Mouse (Mus musculus) left cerebral cortex, adult 2 months (tissue): Measurements from ENCODE around the gene Bud31. TPM values are rescaled to one million over a fixed set of nuclear protein-coding genes. Genes with fewer than 3 reads are reported as not detected.
"Not testable (repeated sequence)": the region's sequence is repeated elsewhere in the genome, so short reads cannot be mapped to it uniquely, and the experiment has no call there.

ENCODE experiments used
- DNase-seq, 2 experiments: peaks; one replicate each; pipeline ENCODE4 v3.0.0; 2021 to 2022; ENCODE audit warnings: low spot score in 2 of 2, mixed read lengths in 1 of 2; ENCODE audit errors: extremely low spot score in 1 of 2
- H3K27ac ChIP-seq: fragments of 200-600 bp; 2 replicates; pipeline ENCODE4 v1.8.1; 2022
- H3K4me3 ChIP-seq: fragments of 200-600 bp; 2 replicates; pipeline ENCODE4 v1.8.1; 2022
- CTCF ChIP-seq: fragments of 200-600 bp; IDR thresholded peaks from 2 replicates; pipeline ENCODE4 v1.8.1; 2022; ENCODE audit warnings: antibody characterized with exemption, mild to moderate bottlenecking, moderate library complexity
- intact Hi-C: fragments of 180-260 bp; cut with DNase I; formaldehyde crosslinking; loops from one replicate; pipeline ENCODE4 v1.15.1; 2025
- total RNA-seq, 2 experiments: library from RNA; stranded (reverse); gene quantifications; 2 replicates each; pipeline ENCODE4 v1.2.3; 2021

Gene Bud31
- total RNA-seq, 2 experiments from 2014 or later, result 69.4 to 69.6 TPM

DNA sequence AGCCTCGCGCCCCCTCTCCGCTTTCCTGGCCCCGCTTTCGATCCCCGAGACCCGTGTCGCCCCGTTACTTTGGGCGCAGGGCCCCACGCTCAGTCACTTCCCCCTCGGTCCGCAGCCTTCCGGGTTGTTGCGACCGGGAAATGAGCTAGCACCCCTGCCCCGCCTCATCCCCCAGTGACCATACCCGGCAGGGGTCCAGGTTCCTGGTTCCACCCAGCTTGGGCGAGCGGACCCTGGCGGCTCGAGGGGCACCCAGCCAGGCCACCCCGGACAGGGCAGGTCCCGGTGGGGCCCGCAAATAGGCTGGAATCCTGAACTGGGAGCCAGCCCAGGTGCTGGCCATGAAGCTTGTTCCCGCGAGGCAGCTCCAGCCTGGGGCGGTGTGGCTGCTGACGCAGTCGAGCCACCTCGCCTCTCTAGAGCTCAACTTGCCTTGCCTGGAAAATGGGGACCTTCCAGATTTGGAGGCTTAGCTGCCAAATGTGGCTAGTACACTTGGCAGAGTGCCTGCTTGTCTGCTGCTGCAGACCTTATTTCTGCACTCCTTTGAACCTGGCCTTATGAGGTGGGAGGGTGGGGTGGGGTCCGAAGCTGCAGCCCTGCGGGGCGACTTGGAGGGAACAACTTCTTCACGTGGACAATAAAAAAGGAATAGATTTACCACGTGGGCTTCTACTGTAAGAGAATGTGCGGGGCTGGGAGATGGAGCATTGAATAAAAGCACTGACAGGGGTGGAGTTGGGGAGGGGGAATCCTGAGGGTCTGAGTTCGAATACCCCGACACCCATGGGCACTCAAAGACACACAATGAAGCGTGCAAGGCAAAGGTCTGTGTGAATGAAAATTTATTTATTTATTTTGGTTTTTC, 25.3 kb upstream of the Bud31 start:
- Histone ChIP-seq H3K4me3 (peak overlapping the region; percentile 57), H3K27ac (peak overlapping the region; percentile 78)
- intact Hi-C loops, result no loop called here
- no peak for DNase-seq
- TF ChIP-seq CTCF, result no peak

DNA sequence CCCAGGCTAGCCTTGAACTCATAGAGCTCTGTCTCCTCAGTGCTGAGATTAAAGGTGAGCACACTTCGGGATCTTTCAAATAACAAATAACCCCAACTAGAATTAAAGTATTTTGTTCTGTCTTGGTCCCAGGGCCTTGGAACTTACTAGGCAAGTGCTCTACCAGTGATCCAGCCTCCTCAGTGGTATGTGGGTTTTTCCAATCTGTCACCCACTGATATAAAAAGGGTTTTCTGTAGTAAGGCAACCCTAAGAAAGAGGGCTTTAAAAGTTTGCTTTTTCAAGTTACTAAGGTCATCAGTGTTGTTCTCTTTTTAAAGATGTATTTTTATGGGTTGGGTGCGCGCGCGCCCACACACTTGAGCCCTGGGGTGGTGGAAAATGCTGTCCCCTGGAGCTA, 24.4 kb upstream of the Bud31 start:
- no peak for TF ChIP-seq CTCF
- intact Hi-C loops, result no loop called here
- no peak for DNase-seq
- Histone ChIP-seq H3K27ac (peak overlapping the region; percentile 53; the same call in 1 of the 2 replicates), H3K4me3 (no peak overlapping the region)

DNA sequence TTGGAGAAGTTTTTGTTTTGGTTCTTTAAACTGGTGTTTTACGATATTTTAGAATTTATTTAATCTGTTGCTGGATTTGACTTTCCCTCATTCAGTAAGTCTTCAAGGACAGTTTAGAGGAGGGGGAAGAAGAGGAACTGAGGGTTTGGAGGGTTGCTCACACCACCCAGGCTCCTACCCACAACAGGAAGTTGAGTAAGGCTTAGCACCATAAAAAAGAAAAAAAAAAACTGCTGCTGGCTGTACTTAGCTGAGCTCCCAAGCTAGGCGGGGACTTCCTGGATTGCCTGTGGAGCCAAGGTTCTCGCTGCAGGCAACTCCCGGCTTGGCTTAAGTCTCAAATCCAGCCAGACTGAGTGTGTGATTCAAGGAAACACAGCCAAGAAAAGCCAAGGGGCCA, 23.8 kb upstream of the Bud31 start:
- Histone ChIP-seq H3K27ac (peak overlapping the region; percentile 53; the same call in 1 of the 2 replicates), H3K4me3 (no peak overlapping the region)
- intact Hi-C loops, result no loop called here
- DNase-seq, result no peak
- TF ChIP-seq CTCF, result no peak

DNA sequence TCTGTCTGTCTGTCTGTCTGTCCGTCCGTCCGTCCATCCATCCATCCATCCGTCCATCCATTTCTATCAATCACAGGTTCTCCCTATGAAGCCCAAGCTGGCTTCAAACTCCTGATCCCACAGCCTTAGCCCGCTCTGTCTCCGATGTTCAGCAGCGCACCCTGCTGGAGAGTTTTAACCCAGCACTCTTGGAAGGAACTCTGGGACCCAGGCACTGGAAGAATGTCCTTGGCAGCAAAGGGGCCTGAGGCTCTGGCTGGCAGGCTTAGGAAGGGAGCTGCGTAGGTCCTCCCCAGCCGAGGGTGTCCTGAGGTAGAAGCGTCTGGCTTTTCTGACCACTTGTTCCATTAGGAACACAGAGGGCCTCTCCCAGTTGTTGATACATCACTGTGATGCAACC, 23.2 kb upstream of the Bud31 start:
- H3K27ac ChIP-seq, result no peak overlapping the region; the same call in 1 of the 2 replicates
- DNase-seq, result peak in 1 of 2 experiments; percentile 54
- intact Hi-C loops, result no loop called here

DNA sequence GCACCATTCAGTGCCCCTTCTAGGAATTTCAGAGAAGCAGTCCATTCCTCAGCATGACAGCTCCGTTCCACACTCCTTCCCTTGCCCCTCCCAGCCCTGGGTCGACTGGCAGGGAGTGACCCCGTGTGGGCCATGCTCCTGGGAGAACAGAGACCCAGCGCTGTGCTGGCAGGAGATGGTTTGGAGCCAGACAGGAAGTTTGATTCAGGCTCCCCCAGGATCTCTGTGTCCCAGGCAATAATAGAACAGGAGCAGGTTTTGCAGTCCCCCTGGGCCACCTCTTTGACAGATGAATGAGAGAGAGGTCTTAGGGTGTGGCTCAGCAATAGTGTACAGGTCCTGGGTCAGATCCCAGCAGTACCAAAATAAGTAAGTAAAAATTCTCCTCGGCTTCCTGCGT, 22.2 kb upstream of the Bud31 start:
- no peak overlapping the region for H3K27ac ChIP-seq

More for the DNA sequence above, 23.2 kb upstream of the Bud31 start:
- TF ChIP-seq CTCF, result peak; percentile 67
- H3K4me3 ChIP-seq, result no peak overlapping the region

DNA sequence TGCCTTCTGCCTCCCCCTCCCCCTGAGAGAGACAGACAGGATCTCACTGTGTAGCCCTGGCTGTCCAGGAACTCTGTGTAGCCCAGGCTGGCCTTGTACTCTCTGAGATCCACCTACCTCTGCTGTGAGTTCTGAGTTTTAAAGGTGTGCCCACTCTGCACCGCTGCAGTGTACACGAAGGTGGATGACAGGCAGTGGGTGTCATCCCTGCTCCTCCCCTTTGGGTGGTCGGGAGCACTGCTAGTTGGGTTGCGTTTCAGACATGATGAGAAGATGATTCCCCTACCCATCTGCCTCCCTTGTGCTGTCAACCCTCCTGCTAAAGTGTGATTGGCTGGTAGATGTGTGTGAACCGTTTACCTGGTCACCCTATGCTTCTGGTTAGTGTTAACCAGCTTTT, 21.7 kb upstream of the Bud31 start:
- Histone ChIP-seq H3K27ac (no peak overlapping the region), H3K4me3 (no peak overlapping the region)
- no peak for DNase-seq
- no peak for TF ChIP-seq CTCF
- intact Hi-C loops, result no loop called here

More for the DNA sequence above, 22.2 kb upstream of the Bud31 start:
- intact Hi-C loops, result no loop called here
- no peak for DNase-seq
- H3K4me3 ChIP-seq, result no peak overlapping the region
- no peak for TF ChIP-seq CTCF

DNA sequence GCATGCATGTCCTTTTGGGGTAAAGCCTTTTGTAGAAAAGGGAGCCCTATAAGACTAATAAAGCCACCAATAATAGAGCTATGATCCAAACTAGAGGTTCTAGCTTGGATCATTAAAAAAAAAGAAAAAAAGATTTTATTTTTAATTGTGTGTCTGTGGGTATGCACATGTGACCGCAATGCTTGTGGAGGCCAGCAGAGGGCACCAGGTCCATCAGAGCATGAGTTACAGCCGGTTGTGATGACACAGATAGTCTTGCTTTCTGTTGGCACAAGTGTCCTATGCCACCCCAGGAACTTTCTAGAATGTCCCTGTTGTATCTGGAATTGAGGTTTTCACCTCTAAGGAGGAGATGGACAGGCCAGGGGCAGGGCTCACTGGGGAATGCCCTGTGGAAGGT, 20.8 kb upstream of the Bud31 start:
- no peak for DNase-seq
- Histone ChIP-seq H3K4me3 (no peak overlapping the region), H3K27ac (no peak overlapping the region)
- intact Hi-C loops, result no loop called here
- TF ChIP-seq CTCF, result peak; percentile 31

DNA sequence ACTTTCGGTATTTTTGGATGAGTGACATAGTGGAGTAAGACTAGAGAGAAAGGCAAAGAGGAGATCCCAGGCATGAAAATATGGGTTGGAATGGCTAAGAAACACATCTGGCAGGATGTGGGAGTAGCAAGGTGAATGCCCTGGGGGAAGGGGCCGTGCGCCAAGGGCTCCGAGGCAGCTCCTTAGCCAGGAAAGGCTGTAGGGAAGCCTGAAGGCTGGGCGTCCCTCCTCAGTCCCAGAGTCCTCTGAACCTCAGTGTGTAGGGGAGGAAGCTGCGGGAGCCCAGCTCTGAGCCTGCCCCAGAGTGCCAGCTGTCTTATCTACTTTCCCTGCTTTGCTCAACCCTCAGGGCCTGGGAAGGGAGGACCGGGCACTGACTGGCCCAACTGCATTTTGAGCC, 19.2 kb upstream of the Bud31 start:
- H3K4me3 ChIP-seq, result no peak overlapping the region
- intact Hi-C loops, result no loop called here
- DNase-seq, result no peak
- no peak overlapping the region for H3K27ac ChIP-seq
- TF ChIP-seq CTCF, result no peak

DNA sequence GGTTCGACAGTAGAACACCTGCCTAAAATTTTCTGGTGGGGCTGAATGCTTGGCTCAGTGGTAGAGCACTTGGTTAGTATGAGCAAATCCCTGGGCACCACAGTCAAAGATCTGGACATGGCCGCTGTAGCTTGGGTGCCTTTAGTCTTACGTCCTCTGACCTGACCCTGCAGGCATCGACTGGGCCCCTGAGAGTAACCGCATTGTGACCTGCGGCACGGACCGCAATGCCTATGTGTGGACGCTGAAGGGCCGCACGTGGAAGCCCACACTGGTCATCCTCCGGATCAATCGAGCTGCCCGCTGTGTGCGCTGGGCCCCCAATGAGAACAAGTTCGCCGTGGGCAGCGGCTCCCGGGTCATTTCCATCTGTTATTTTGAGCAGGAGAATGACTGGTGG, 16.8 kb upstream of the Bud31 start:
- intact Hi-C loops, result no loop called here
- Histone ChIP-seq H3K4me3 (no peak overlapping the region), H3K27ac (no peak overlapping the region)
- DNase-seq, result no peak
- TF ChIP-seq CTCF, result no peak

DNA sequence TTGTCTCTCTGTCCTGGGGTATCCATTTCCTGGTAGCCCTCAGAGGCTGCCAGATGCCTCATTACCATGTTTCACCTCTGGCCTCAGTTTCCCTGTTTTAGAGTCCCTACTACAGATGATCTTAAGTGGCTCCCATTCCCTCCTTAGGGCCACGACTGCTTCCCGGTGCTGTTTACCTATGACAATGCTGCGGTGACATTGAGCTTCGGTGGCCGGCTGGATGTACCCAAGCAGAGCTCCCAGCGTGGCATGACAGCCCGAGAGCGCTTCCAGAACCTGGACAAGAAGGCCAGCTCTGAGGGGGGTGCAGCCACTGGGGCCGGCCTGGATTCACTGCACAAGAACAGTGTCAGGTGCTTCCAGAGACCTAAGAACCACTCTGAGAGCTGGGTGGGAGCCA, 13.6 kb upstream of the Bud31 start:
- no peak overlapping the region for H3K4me3 ChIP-seq
- no peak overlapping the region for H3K27ac ChIP-seq
- intact Hi-C loops, result no loop called here
- TF ChIP-seq CTCF, result no peak
- no peak for DNase-seq

DNA sequence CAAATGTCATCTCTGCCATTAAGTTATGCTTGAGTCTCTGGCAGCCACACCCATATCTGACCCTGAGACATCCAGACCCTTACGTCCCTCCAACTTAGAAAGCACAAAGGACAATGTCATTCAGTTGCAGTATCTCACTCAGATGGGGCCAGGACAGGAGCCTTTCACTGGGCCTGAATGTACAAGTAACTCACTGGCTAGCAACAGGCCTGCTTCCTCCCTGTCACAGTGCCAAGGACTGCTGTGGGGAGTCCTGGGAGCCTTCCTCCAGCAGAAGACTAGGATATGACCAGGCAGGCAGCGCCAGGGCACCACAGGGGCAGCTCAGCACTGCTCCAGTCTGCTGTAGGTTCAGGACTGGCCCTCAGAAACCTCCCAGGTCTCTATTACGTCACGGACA, 11.0 kb upstream of the Bud31 start:
- H3K27ac ChIP-seq, result peak overlapping the region; percentile 89
- no peak for TF ChIP-seq CTCF

DNA sequence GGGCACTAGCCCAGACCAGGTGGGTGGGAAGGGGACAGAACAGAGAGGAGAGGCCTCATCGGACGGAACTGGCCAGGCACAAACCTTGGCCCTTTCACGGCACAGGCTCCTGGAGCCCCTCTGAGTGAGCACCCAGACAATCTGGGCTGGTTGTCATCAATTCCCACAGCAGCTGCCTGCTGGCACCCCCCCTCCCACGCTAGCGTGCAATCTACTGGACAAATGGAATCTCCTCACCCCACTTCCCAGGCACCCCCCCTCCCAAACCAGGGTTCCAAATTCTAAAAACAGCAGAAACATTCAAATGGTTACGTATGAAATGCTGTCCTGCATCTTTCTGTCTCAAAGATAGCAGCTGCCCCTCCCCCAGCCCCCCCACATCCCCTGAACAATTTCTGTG, 10.4 kb upstream of the Bud31 start:
- H3K4me3 ChIP-seq, intact Hi-C loops: not testable (repeated sequence)
- peak overlapping the region; percentile 89 for H3K27ac ChIP-seq
- DNase-seq, result peak in 1 of 2 experiments; percentile 35

More for the DNA sequence above, 11.0 kb upstream of the Bud31 start:
- H3K4me3 ChIP-seq, result no peak overlapping the region
- intact Hi-C loops, result no loop called here
- DNase-seq, result no peak

DNA sequence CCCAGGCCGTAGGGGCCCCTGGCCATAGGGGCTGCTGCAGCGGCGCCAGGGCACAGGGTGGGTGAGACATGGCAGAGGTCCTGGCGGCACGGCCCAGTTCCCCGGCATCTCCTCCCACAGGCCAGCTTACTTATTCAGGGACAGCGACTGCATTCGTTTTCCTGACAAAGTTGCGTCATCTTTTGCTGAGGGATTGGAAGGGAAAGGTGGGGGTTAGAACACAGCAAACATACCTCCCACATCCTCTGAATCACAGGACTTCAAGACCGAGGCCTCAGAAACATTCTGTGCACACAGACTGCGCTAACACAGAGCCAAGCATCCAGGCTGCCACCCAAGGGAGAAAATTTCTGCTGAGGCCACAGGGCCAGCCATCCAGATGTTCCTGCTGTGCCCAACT, 10.0 kb upstream of the Bud31 start:
- peak overlapping the region; percentile 89 for H3K27ac ChIP-seq

More for the DNA sequence above, 10.0 kb upstream of the Bud31 start:
- no peak overlapping the region for H3K4me3 ChIP-seq
- DNase-seq, result peak; percentile 42 to 54
- no peak for TF ChIP-seq CTCF
- intact Hi-C loops, result no loop called here
